Mouse (Mus musculus) right cerebral cortex, postnatal 25 days (tissue): ENCODE results near the gene Got1.
"Not testable (repeated sequence)": the region's sequence is repeated elsewhere in the genome, so short reads cannot be mapped to it uniquely, and the experiment has no call there.

Source experiments
- DNase-seq: peaks from one replicate; pipeline ENCODE4 v3.0.0; 2022

Got1 gene

GRCm38 (mm10) chr19:43521362-43521761, 3.0 kb downstream of the Got1 start:
- DNase-seq, result no peak

GRCm38 (mm10) chr19:43520402-43520801, 4.0 kb downstream of the Got1 start:
- DNase-seq, result no peak

- DNase-seq, result no peak
Observed at GRCm38 (mm10) chr19:43519226-43519625, 5.2 kb downstream of the Got1 start.

GRCm38 (mm10) chr19:43518261-43518660, 6.1 kb downstream of the Got1 start:
- DNase-seq, result no peak

GRCm38 (mm10) chr19:43517808-43518207, 6.6 kb downstream of the Got1 start:
- no peak for DNase-seq

GRCm38 (mm10) chr19:43517320-43517719, 7.1 kb downstream of the Got1 start:
- DNase-seq, result no peak

- DNase-seq, result no peak
Observed at GRCm38 (mm10) chr19:43516397-43517035, 7.9 kb downstream of the Got1 start.

- DNase-seq, result no peak
Observed at GRCm38 (mm10) chr19:43515668-43516396, 8.6 kb downstream of the Got1 start.

- DNase-seq, result no peak
Observed at GRCm38 (mm10) chr19:43513874-43514273, 10.5 kb downstream of the Got1 start.

- no peak for DNase-seq
Observed at GRCm38 (mm10) chr19:43511621-43512620, 12.5 kb downstream of the Got1 start.

GRCm38 (mm10) chr19:43510436-43511220, 13.8 kb downstream of the Got1 start:
- no peak for DNase-seq

GRCm38 (mm10) chr19:43505441-43505840, 19.0 kb downstream of the Got1 start:
- DNase-seq, result no peak

GRCm38 (mm10) chr19:43503593-43503992, 20.8 kb downstream of the Got1 start:
- DNase-seq, result not testable (repeated sequence)

- DNase-seq, result no peak
Observed at GRCm38 (mm10) chr19:43502630-43503029, 21.8 kb downstream of the Got1 start.

GRCm38 (mm10) chr19:43498874-43499273, 25.5 kb downstream of the Got1 start:
- DNase-seq, result no peak

- no peak for DNase-seq
Observed at GRCm38 (mm10) chr19:43497440-43497839, 27.0 kb downstream of the Got1 start.

- peak; percentile 47 for DNase-seq
Observed at GRCm38 (mm10) chr19:43495846-43496245, 28.6 kb downstream of the Got1 start.

GRCm38 (mm10) chr19:43494914-43495313, 29.5 kb downstream of the Got1 start:
- DNase-seq, result no peak

- DNase-seq, result no peak
Observed at GRCm38 (mm10) chr19:43493878-43494277, 30.5 kb downstream of the Got1 start.

- not testable (repeated sequence) for DNase-seq
Observed at GRCm38 (mm10) chr19:43493316-43493715, 31.1 kb downstream of the Got1 start.

GRCm38 (mm10) chr19:43487429-43487828, 37.0 kb downstream of the Got1 start:
- DNase-seq, result no peak

- DNase-seq, result no peak
Observed at GRCm38 (mm10) chr19:43480512-43480911, 43.9 kb downstream of the Got1 start.
